Mouse (Mus musculus): Measurements from ENCODE around the gene Cep44. TPM values are rescaled to one million over a fixed set of nuclear protein-coding genes. Genes with fewer than 3 reads are reported as not detected.

The Cep44 gene
- polyA plus RNA-seq, 1 experiment from 2014 or later = 33.7 TPM

Small RNA genes lying within 50 kb of the gene (microRNA-seq; reads per million reads assigned to microRNA genes)
- gene Gm25992 = not detected

Other genes with a start within 250 kb of the Cep44 start
- gene Fbxo8, start within 50 bp of the Cep44 start, polyA plus RNA-seq (2015; fragmentation: Nextera tagmentation; extraction: Ambion mirVana) = 37.8 and 38.4 TPM in 2 replicates

Measured in stomach, embryonic 15.5 days (tissue).